Mouse (Mus musculus): Measurements from ENCODE around the gene Ms4a15. TPM values are rescaled to one million over a fixed set of nuclear protein-coding genes. Genes with fewer than 3 reads are reported as not detected.

The Ms4a15 gene
- polyA plus RNA-seq, 1 experiment, result 91.9 TPM

Other genes starting within 250 kb of the Ms4a15 start
- gene Cd6, start 163.2 kb downstream of the Ms4a15 start, polyA plus RNA-seq (2012; rRNA removed), result 1.5 and 3.8 TPM in 2 replicates
- 1.7 and 2.2 TPM in 2 replicates for gene Slc15a3, start 153.5 kb downstream of the Ms4a15 start, polyA plus RNA-seq (2012; rRNA removed)
- gene Tmem132a, start 123.3 kb downstream of the Ms4a15 start, polyA plus RNA-seq (2012; rRNA removed), result 132 and 133 TPM in 2 replicates
- 49.2 and 50.2 TPM in 2 replicates for gene Tmem109, start 111.2 kb downstream of the Ms4a15 start, polyA plus RNA-seq (2012; rRNA removed)
- gene Prpf19, start 98.0 kb downstream of the Ms4a15 start, polyA plus RNA-seq (2012; rRNA removed), result 187 and 207 TPM in 2 replicates
- 0.06 TPM in 1 of 2 replicates, not detected in the other for gene Zp1, start 72.6 kb downstream of the Ms4a15 start, polyA plus RNA-seq (2012; rRNA removed)
- 0.08 and 0.22 TPM in 2 replicates for gene Ptgdr2, start 56.1 kb downstream of the Ms4a15 start, polyA plus RNA-seq (2012; rRNA removed)
- gene Ccdc86, start 44.0 kb downstream of the Ms4a15 start, polyA plus RNA-seq (2012; rRNA removed), result 5.1 and 5.5 TPM in 2 replicates
- not detected in 2 replicates for gene Ms4a10, start 18.6 kb downstream of the Ms4a15 start, polyA plus RNA-seq (2012; rRNA removed)
- not detected in 2 replicates for gene Ms4a18, start 24.8 kb upstream of the Ms4a15 start, polyA plus RNA-seq (2012; rRNA removed)
- not detected in 2 replicates for gene Ms4a8a, start 87.9 kb upstream of the Ms4a15 start, polyA plus RNA-seq (2012; rRNA removed)
- gene 1700017D01Rik, start 137.6 kb upstream of the Ms4a15 start, polyA plus RNA-seq (2012; rRNA removed), result not detected in 2 replicates
- not detected in 2 replicates for gene 1700025F22Rik, start 172.1 kb upstream of the Ms4a15 start, polyA plus RNA-seq (2012; rRNA removed)
- gene Ms4a13, start 203.5 kb upstream of the Ms4a15 start, polyA plus RNA-seq (2012; rRNA removed), result not detected in 2 replicates
- gene Ms4a12, start 239.2 kb upstream of the Ms4a15 start, polyA plus RNA-seq (2012; rRNA removed), result not detected in 2 replicates